Mouse (Mus musculus) cortical plate, adult 2 months (tissue): ENCODE measurements around the gene Klhl2. TPM values are rescaled to one million over a fixed set of nuclear protein-coding genes. Genes with fewer than 3 reads are reported as not detected.
A peak's percentile ranks its signal among the peaks of the same experiment; 100 is the strongest.

Experiments
- H3K27ac ChIP-seq: fragments of 200-500 bp; 2 replicates; pipeline ENCODE4 v1.5.1; 2012; ENCODE audit warnings: low read length, control low read depth, inconsistent platforms; ENCODE audit not compliant: insufficient read depth
- H3K4me1 ChIP-seq: fragments of 200-500 bp; 2 replicates; pipeline ENCODE4 v1.6.1; 2011; ENCODE audit warnings: low read length; ENCODE audit not compliant: control insufficient read depth, insufficient read depth
- H3K4me3 ChIP-seq: fragments of 200-500 bp; 2 replicates; pipeline ENCODE4 v1.5.1; 2011; ENCODE audit warnings: mild to moderate bottlenecking, low read length, control low read depth; ENCODE audit not compliant: insufficient read depth
- CTCF ChIP-seq: fragments of 200-500 bp; IDR thresholded peaks from 2 replicates; pipeline ENCODE4 v1.5.1; 2011; ENCODE audit warnings: mild to moderate bottlenecking, control low read depth, low read length; ENCODE audit not compliant: insufficient read depth; ENCODE audit errors: extremely low read depth
- POLR2A ChIP-seq: fragments of 200-500 bp; IDR thresholded peaks from 2 replicates; pipeline ENCODE4 v1.6.1; 2011; ENCODE audit warnings: mild to moderate bottlenecking, low read length, control low read depth; ENCODE audit not compliant: insufficient read depth; ENCODE audit errors: extremely low read depth
- polyA plus RNA-seq: library from polyadenylated mRNA; depleted of rRNA; stranded (reverse); fragments of >200 nt; gene quantifications from 2 replicates; pipeline ENCODE4 v1.2.3, GENCODE M21; 2012

Klhl2 gene
- polyA plus RNA-seq, 1 experiment = 133 TPM

- Histone ChIP-seq H3K4me1 (peaks cover 5% of the 10 kb centered on the region; the same call in 1 of the 2 replicates), H3K27ac (no peak overlapping the region), H3K4me3 (no peak overlapping the region)
- TF ChIP-seq POLR2A (no peak), CTCF (no peak)
Measured at GRCm38 (mm10) chr8:64774136-64774535, 75.7 kb downstream of the Klhl2 start.

- H3K4me3 ChIP-seq = no peak overlapping the region
- peaks cover 5% of the 10 kb centered on the region; the same call in 1 of the 2 replicates for H3K4me1 ChIP-seq
- H3K27ac ChIP-seq = no peak overlapping the region
- TF ChIP-seq CTCF (no peak), POLR2A (no peak)
Measured at GRCm38 (mm10) chr8:64770814-64771213, 79.0 kb downstream of the Klhl2 start.

- no peak overlapping the region for H3K27ac ChIP-seq
- no peak for TF ChIP-seq CTCF
- TF ChIP-seq POLR2A = no peak
- peaks cover 5% of the 10 kb centered on the region; the same call in 1 of the 2 replicates for H3K4me1 ChIP-seq
- no peak overlapping the region for H3K4me3 ChIP-seq
Measured at GRCm38 (mm10) chr8:64769586-64769985, 80.2 kb downstream of the Klhl2 start.

- no peak overlapping the region for H3K27ac ChIP-seq
- TF ChIP-seq POLR2A = no peak
- TF ChIP-seq CTCF = no peak
Measured at GRCm38 (mm10) chr8:64768645-64769044, 81.2 kb downstream of the Klhl2 start.

GRCm38 (mm10) chr8:64767047-64767446 is 82.8 kb downstream of the Klhl2 start:
- Histone ChIP-seq H3K4me1 (peaks cover 5% of the 10 kb centered on the region; the same call in 1 of the 2 replicates), H3K4me3 (no peak overlapping the region), H3K27ac (no peak overlapping the region)
- no peak for TF ChIP-seq POLR2A
- TF ChIP-seq CTCF = no peak

More at GRCm38 (mm10) chr8:64768645-64769044, 81.2 kb downstream of the Klhl2 start:
- Histone ChIP-seq H3K4me1 (peaks cover 5% of the 10 kb centered on the region; the same call in 1 of the 2 replicates), H3K4me3 (no peak overlapping the region)

GRCm38 (mm10) chr8:64764075-64764474 is 85.7 kb downstream of the Klhl2 start:
- no peak for TF ChIP-seq POLR2A
- TF ChIP-seq CTCF = no peak
- H3K4me1 ChIP-seq = no peaks in the 10 kb centered on the region; the same call in 1 of the 2 replicates

GRCm38 (mm10) chr8:64762751-64763150 is 87.1 kb downstream of the Klhl2 start:
- no peak for TF ChIP-seq CTCF
- no peak for TF ChIP-seq POLR2A
- no peak overlapping the region for H3K4me3 ChIP-seq
- H3K27ac ChIP-seq = no peak overlapping the region
- H3K4me1 ChIP-seq = no peaks in the 10 kb centered on the region; the same call in 1 of the 2 replicates

More at GRCm38 (mm10) chr8:64764075-64764474, 85.7 kb downstream of the Klhl2 start:
- Histone ChIP-seq H3K27ac (no peak overlapping the region), H3K4me3 (no peak overlapping the region)

GRCm38 (mm10) chr8:64761430-64761829 is 88.4 kb downstream of the Klhl2 start:
- TF ChIP-seq CTCF (peak; percentile 66), POLR2A (no peak)
- H3K27ac ChIP-seq = no peak overlapping the region
- no peaks in the 10 kb centered on the region; the same call in 1 of the 2 replicates for H3K4me1 ChIP-seq
- H3K4me3 ChIP-seq = no peak overlapping the region

GRCm38 (mm10) chr8:64757956-64758355 is 91.9 kb downstream of the Klhl2 start:
- Histone ChIP-seq H3K4me3 (no peak overlapping the region), H3K4me1 (no peaks in the 10 kb centered on the region), H3K27ac (no peak overlapping the region)
- TF ChIP-seq CTCF (no peak), POLR2A (no peak)

- no peaks in the 10 kb centered on the region for H3K4me1 ChIP-seq
- TF ChIP-seq POLR2A (no peak), CTCF (no peak)
- H3K4me3 ChIP-seq = no peak overlapping the region
- H3K27ac ChIP-seq = no peak overlapping the region
Measured at GRCm38 (mm10) chr8:64746215-64747058, 103.4 kb downstream of the Klhl2 start.
